ENCODE assay signal across 9 mouse cellular contexts in the genomic region with DNA sequence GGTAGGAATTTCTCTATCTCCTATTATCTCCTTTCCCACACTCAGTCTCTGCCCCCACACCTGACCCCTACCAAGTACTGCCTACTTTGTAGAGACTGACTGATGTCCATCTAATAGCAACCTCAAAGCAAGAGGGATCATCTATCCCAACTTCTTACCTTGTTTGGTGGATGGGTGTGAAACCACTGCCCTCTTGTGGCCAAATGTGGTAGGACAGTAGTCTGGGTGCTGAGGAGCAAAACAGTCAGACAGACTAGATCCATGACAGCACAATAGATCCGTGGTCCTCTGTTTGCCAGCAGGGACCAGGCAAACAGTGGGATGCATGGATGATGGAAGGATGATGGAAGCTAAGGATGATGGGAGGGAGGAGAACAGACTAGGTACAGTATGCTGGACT. TPM values are rescaled to one million over a fixed set of nuclear protein-coding genes. Genes with fewer than 3 reads are reported as not detected.
DNase-seq lines count a peak whose midpoint lies in the region; ATAC-seq and TF ChIP-seq lines count a peak whose summit lies in the region.
"Had no signal": no experiment of that assay in that cellular context is flagged by ENCODE, and none has a peak within 500 bp of the region (broad histone marks: within the 10 kb centered on the region; RNA-seq: fewer than 3 reads in every experiment).

No protein-coding gene starts in this region.

- peaks cover 82% of the 10 kb centered on the region for H3K36me3 ChIP-seq in G1E (replicated peaks)
- no peaks in the 10 kb centered on the region for H3K36me3 ChIP-seq in midbrain, embryonic 16.5 days (ENCODE audit: control insufficient read depth, insufficient read depth, low read length)

- no peak overlapping the region for H3K4me2 ChIP-seq in midbrain, embryonic 16.5 days (ENCODE audit: low read length)
- H3K4me2 ChIP-seq: liver, embryonic 15.5 days had no signal

- WGBS in midbrain, embryonic 16.5 days: 0% methylated on average over 1 of the region's 1 CpGs

- peak; percentile 48 for DNase-seq in heart, adult 8-10 months (ENCODE audit: low spot score)
- DNase-seq in heart, postnatal 25 days (ENCODE audit: low spot score): no peak
- DNase-seq in G1E (ENCODE audit: low spot score): peak; percentile 69
- peak; percentile 74 for DNase-seq in cerebellum, adult 9-10 months
- peak; percentile 61 to 75 for DNase-seq in frontal cortex, postnatal 36 days (ENCODE audit: low spot score in 2 of 2)
- DNase-seq in left cerebral cortex, postnatal 25 days (ENCODE audit: low spot score in 2 of 2): peak; percentile 69 to 77
- peak; percentile 71 to 87 for DNase-seq in spleen, postnatal 4 days (ENCODE audit: low spot score in 2 of 2)

- H3K4me3 ChIP-seq in G1E (ENCODE audit: low read depth, low read length): no peak overlapping the region; the same call in 1 of the 2 replicates
- H3K4me3 ChIP-seq in midbrain, embryonic 16.5 days (ENCODE audit: low read depth, low read length): no peak overlapping the region
- H3K4me3 ChIP-seq: liver, embryonic 15.5 days had no signal

- no peak overlapping the region for H3K9ac ChIP-seq in midbrain, embryonic 16.5 days (ENCODE audit: low read depth, low read length)
- H3K9ac ChIP-seq: liver, embryonic 15.5 days had no signal

- no peaks in the 10 kb centered on the region; the same call in 1 of the 2 replicates for H3K27me3 ChIP-seq in G1E (ENCODE audit: insufficient read depth, low read length)
- no peaks in the 10 kb centered on the region for H3K27me3 ChIP-seq in midbrain, embryonic 16.5 days (ENCODE audit: control insufficient read depth, insufficient read depth, low read depth, low read length)
- H3K27me3 ChIP-seq: liver, embryonic 15.5 days had no signal

- ATAC-seq in G1E (ENCODE audit: extremely low read depth, insufficient number of reproducible peaks, low FRiP score, poor library complexity, severe bottlenecking): no peak
- ATAC-seq in midbrain, embryonic 16.5 days: peak; percentile 50

- peak; percentile 99 for TF ChIP-seq CTCF in G1E (IDR thresholded peaks at IDR 0.05; ENCODE audit: low read depth, low read length)

- intact Hi-C loops in heart, postnatal 25 days (cut with DNase I): no loop called here
- intact Hi-C loops in left cerebral cortex, postnatal 25 days (cut with DNase I): no loop called here

- H3K9me3 ChIP-seq in G1E (replicated peaks): no peaks in the 10 kb centered on the region
- H3K9me3 ChIP-seq in midbrain, embryonic 16.5 days (replicated peaks; ENCODE audit: control insufficient read depth, low read length, poor library complexity, severe bottlenecking): no peaks in the 10 kb centered on the region
- H3K9me3 ChIP-seq: liver, embryonic 15.5 days had no signal

- H3K27ac ChIP-seq in midbrain, embryonic 16.5 days (ENCODE audit: low read length): no peak overlapping the region
- H3K27ac ChIP-seq: liver, embryonic 15.5 days had no signal

- H3K4me1 ChIP-seq in G1E (ENCODE audit: insufficient read depth, low read depth, low read length): peaks cover 91% of the 10 kb centered on the region
- H3K4me1 ChIP-seq in midbrain, embryonic 16.5 days (ENCODE audit: control insufficient read depth, insufficient read depth, low read length): no peaks in the 10 kb centered on the region

RNA-seq across cellular contexts. Expression of a gene that starts 4.0 kb away (rescaled TPM):
- total RNA-seq in heart, adult 8-10 months (2022): 1 to 10 TPM in 1 of 4 experiments, under 1 TPM in 3; 0.34 to 1.5 (median 0.49) TPM
- total RNA-seq in heart, postnatal 25 days (2021): under 1 TPM; 0.44 to 0.50 TPM
- total RNA-seq in G1E (2014; fragmentation: Nextera tagmentation): 132 and 147 TPM in 2 replicates
- total RNA-seq in G1E (2017): 212 and 227 TPM in 2 replicates
- 341 and 359 TPM in 2 replicates for polyA plus RNA-seq in G1E (2012)
- 1 to 10 TPM in 1 of 2 experiments, under 1 TPM in 1; 0.16 to 1.0 TPM for total RNA-seq in left cerebral cortex, postnatal 25 days (2021)
- polyA plus RNA-seq in midbrain, embryonic 16.5 days (2015; fragmentation: Nextera tagmentation; extraction: Ambion mirVana): 0.11 and 0.26 TPM in 2 replicates

RNA-seq across cellular contexts. Expression of a gene that starts 10.1 kb away (rescaled TPM):
- 10 to 100 TPM; 19.0 to 21.4 (median 20.7) TPM for total RNA-seq in heart, adult 8-10 months (2022)
- 10 to 100 TPM; 17.9 to 20.3 TPM for total RNA-seq in heart, postnatal 25 days (2021)
- total RNA-seq in G1E (2014; fragmentation: Nextera tagmentation) (93.7 and 103 TPM in 2 replicates), G1E (2017) (45.0 and 46.6 TPM in 2 replicates)
- polyA plus RNA-seq in G1E (2012): 88.0 and 99.6 TPM in 2 replicates
- total RNA-seq in left cerebral cortex, postnatal 25 days (2021): 100 to 1,000 TPM; 261 to 278 TPM
- polyA plus RNA-seq in midbrain, embryonic 16.5 days (2015; fragmentation: Nextera tagmentation; extraction: Ambion mirVana): 390 and 409 TPM in 2 replicates

RNA-seq across cellular contexts. Expression of a gene that starts 31.0 kb away (rescaled TPM):
- total RNA-seq in heart, adult 8-10 months (2022): under 1 TPM; 0.44 to 0.71 (median 0.65) TPM
- total RNA-seq in heart, postnatal 25 days (2021): 1 to 10 TPM in 1 of 2 experiments, under 1 TPM in 1; 0.81 to 1.1 TPM
- total RNA-seq in G1E (2014; fragmentation: Nextera tagmentation) (not detected in 2 replicates), G1E (2017) (0.05 TPM in 1 of 2 replicates, not detected in the other)
- not detected in 2 replicates for polyA plus RNA-seq in G1E (2012)
- 100 to 1,000 TPM; 182 to 212 TPM for total RNA-seq in left cerebral cortex, postnatal 25 days (2021)
- 1.1 and 2.7 TPM in 2 replicates for polyA plus RNA-seq in midbrain, embryonic 16.5 days (2015; fragmentation: Nextera tagmentation; extraction: Ambion mirVana)
- polyA plus RNA-seq: liver, embryonic 15.5 days had no signal

RNA-seq across cellular contexts. Expression of a gene that starts 31.4 kb away (rescaled TPM):
- 10 to 100 TPM; 12.9 to 17.9 (median 15.9) TPM for total RNA-seq in heart, adult 8-10 months (2022)
- 10 to 100 TPM; 14.6 to 17.5 TPM for total RNA-seq in heart, postnatal 25 days (2021)
- total RNA-seq in G1E (2014; fragmentation: Nextera tagmentation): 0.30 TPM in 1 of 2 replicates, not detected in the other
- total RNA-seq in G1E (2017): 0.12 and 0.38 TPM in 2 replicates
- polyA plus RNA-seq in G1E (2012): 0.43 and 0.54 TPM in 2 replicates
- total RNA-seq in left cerebral cortex, postnatal 25 days (2021): 1 to 10 TPM; 1.5 to 2.1 TPM
- 1.1 and 1.2 TPM in 2 replicates for polyA plus RNA-seq in midbrain, embryonic 16.5 days (2015; fragmentation: Nextera tagmentation; extraction: Ambion mirVana)

Comparison
In these comparisons a context has a peak if more than half of its experiments do, and no peak if none do; other contexts are left out.
1. RNA of a gene that starts 4.0 kb away (total RNA-seq): 132 to 227 TPM in G1E; 0.16 to 1.0 TPM in left cerebral cortex, postnatal 25 days, 0.34 to 1.5 TPM in heart, adult 8-10 months and 0.44 to 0.50 TPM in heart, postnatal 25 days; every median in the first group is over 10 times any median in the second.
2. RNA of a gene that starts 31.0 kb away (total RNA-seq): 182 to 212 TPM in left cerebral cortex, postnatal 25 days; 0.81 to 1.1 TPM in heart, postnatal 25 days, 0.44 to 0.71 TPM in heart, adult 8-10 months and 0.05 TPM in G1E; every median in the first group is over 10 times any median in the second.